Mouse (Mus musculus) limb, embryonic 15.5 days (tissue): Measurements from ENCODE around the gene Sppl2a. TPM values are rescaled to one million over a fixed set of nuclear protein-coding genes. Genes with fewer than 3 reads are reported as not detected.
"Not testable (repeated sequence)": the region's sequence is repeated elsewhere in the genome, so short reads cannot be mapped to it uniquely, and the experiment has no call there.

Source experiments
- ATAC-seq: fragments of 200-750 bp; cut with Nextera tagmentation; 2 replicates; pipeline ENCODE4 v1.8.0; 2017; ENCODE audit warnings: low read depth, moderate TSS enrichment; ENCODE audit not compliant: insufficient number of reproducible peaks, low FRiP score, low TSS enrichment
- H3K27ac ChIP-seq: fragments of 300-500 bp; sonication (generic); 2 replicates; pipeline ENCODE4 v1.5.1; 2015; ENCODE audit warnings: moderate library complexity, mild to moderate bottlenecking, inconsistent platforms
- H3K27me3 ChIP-seq: fragments of 300-500 bp; sonication (generic); 2 replicates; pipeline ENCODE4 v1.6.1; 2015; ENCODE audit warnings: inconsistent platforms
- H3K36me3 ChIP-seq: fragments of 300-500 bp; sonication (generic); 2 replicates; pipeline ENCODE4 v1.6.1; 2015; ENCODE audit warnings: inconsistent platforms
- H3K4me1 ChIP-seq: fragments of 300-500 bp; sonication (generic); 2 replicates; pipeline ENCODE4 v1.6.1; 2015; ENCODE audit warnings: inconsistent platforms
- H3K4me2 ChIP-seq: fragments of 300-500 bp; sonication (generic); 2 replicates; pipeline ENCODE4 v1.6.1; 2015; ENCODE audit warnings: mild to moderate bottlenecking, inconsistent platforms
- H3K4me3 ChIP-seq: fragments of 300-500 bp; sonication (generic); 2 replicates; pipeline ENCODE4 v1.5.1; 2015; ENCODE audit warnings: mild to moderate bottlenecking, inconsistent platforms
- H3K9ac ChIP-seq: fragments of 300-500 bp; sonication (generic); 2 replicates; pipeline ENCODE4 v1.6.1; 2015; ENCODE audit warnings: inconsistent platforms
- H3K9me3 ChIP-seq: fragments of 300-500 bp; sonication (generic); 2 replicates; pipeline ENCODE4 v1.6.1; 2016; ENCODE audit warnings: inconsistent platforms
- WGBS: fragments of 180-500 bp; shearing (Covaris S2); methylation state at CpG from one replicate; pipeline ENCODE4 v1.1.7; 2015; 5-methylcytosine and 5-hydroxymethylcytosine counted together
- polyA plus RNA-seq: library from polyadenylated mRNA; unstranded; fragments of >200 nt; fragmentation: Nextera tagmentation; extraction: Ambion mirVana; gene quantifications from 2 replicates; pipeline ENCODE4 v1.2.1, GENCODE M21; 2015

The Sppl2a gene
- polyA plus RNA-seq, result 56.7 and 62.7 TPM in 2 replicates

DNA sequence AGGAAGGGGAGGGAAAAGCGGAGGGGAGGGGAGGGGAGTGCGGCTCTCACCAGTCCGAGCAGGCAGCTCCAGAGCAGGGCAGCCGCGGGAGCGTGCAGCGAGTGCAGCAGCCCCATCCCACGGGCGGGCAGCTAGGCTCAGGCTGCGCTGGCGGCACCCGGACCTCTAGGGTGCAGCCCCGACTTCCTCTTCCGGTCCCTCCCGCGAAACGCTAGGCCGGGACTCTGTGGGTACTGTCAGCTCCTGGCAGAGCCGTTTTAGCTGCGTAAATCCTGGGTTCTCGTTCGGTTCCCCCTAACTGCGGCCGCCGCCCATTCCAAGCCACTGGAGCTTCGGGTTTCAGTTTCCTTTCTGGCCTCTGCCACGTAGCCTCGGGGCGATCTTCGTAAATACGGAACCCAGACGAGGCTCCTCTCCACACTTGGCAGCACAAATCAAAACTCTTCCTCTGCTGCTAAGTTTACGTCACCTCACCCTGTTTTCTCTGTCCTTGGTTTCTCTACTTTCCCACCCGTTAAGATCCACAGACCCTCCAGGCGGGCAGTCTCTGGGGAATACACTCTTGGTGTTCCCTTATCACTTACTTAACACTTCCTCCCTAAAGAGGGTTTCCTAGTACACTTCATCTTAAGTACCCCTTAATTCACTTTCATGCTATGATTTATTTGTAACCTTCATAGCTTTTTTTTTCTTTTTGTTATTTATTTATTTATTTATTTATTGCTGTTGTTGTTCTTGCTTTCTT is at the start of gene Sppl2a:
Sppl2a (minus strand) TSS at position 339 of the 745 bp plus-strand sequence.
- peak within 1 kb of the TSS; percentile 61 for H3K4me3 ChIP-seq
- peak within 1 kb of the TSS; percentile 99 for H3K27ac ChIP-seq
- H3K4me2 ChIP-seq, result peak within 1 kb of the TSS; percentile 56
- no peaks in the 10 kb centered on the region for H3K9me3 ChIP-seq
- H3K27me3 ChIP-seq, result no peaks in the 10 kb centered on the region
- WGBS, result under 1% methylated on average over 34 of the region's 35 CpGs
- peaks cover 3% of the 10 kb centered on the region; the same call in 1 of the 2 replicates for H3K4me1 ChIP-seq
- H3K9ac ChIP-seq, result peak within 1 kb of the TSS; percentile 74
- peak; percentile 99 for ATAC-seq
- peaks cover 4% of the 10 kb centered on the region; the same call in 1 of the 2 replicates for H3K36me3 ChIP-seq

- ATAC-seq, result no peak
- Histone ChIP-seq H3K27ac (no peak overlapping the region), H3K4me3 (no peak overlapping the region), H3K9ac (no peak overlapping the region), H3K36me3 (no peaks in the 10 kb centered on the region), H3K9me3 (no peaks in the 10 kb centered on the region), H3K4me1 (no peaks in the 10 kb centered on the region), H3K4me2 (no peak overlapping the region), H3K27me3 (no peaks in the 10 kb centered on the region)
- 55% methylated on average over 6 of the region's 6 CpGs for WGBS
Observed at GRCm38 (mm10) chr2:126977428-126977827, 44.4 kb upstream of the Sppl2a start.

GRCm38 (mm10) chr2:126961696-126962095 is 28.7 kb upstream of the Sppl2a start:
- Histone ChIP-seq H3K4me2 (no peak overlapping the region), H3K36me3 (no peaks in the 10 kb centered on the region), H3K27ac (no peak overlapping the region), H3K9me3 (no peaks in the 10 kb centered on the region), H3K9ac (no peak overlapping the region), H3K27me3 (no peaks in the 10 kb centered on the region), H3K4me1 (no peaks in the 10 kb centered on the region), H3K4me3 (no peak overlapping the region)
- 71% methylated on average over 2 of the region's 2 CpGs for WGBS
- no peak for ATAC-seq

DNA sequence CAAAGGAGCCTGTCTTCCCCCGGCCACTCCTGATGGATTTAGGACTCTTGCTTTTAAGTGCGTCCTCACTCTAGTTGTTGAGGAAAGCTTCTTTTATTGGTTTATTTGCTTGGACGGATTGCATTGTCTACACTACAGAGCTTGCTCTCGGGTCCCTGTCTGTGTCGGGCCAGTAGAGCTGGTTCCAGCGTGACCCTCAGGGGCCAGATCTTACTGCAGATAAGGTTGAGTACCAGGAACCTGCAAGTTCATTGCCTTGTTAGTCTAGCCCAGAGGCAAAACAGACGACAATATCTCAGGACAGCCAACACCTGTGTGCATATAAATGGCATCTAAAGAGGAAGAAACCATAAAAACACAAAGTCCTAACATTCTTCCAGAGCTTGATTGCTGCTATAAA is 22.6 kb upstream of the Sppl2a start:
- no peaks in the 10 kb centered on the region for H3K27me3 ChIP-seq
- H3K9ac ChIP-seq, result no peak overlapping the region
- H3K4me2 ChIP-seq, result no peak overlapping the region
- 28% methylated on average over 7 of the region's 7 CpGs for WGBS
- ATAC-seq, result no peak
- no peaks in the 10 kb centered on the region for H3K9me3 ChIP-seq
- H3K4me1 ChIP-seq, result no peaks in the 10 kb centered on the region
- no peak overlapping the region for H3K4me3 ChIP-seq
- no peak overlapping the region for H3K27ac ChIP-seq
- no peaks in the 10 kb centered on the region for H3K36me3 ChIP-seq

DNA sequence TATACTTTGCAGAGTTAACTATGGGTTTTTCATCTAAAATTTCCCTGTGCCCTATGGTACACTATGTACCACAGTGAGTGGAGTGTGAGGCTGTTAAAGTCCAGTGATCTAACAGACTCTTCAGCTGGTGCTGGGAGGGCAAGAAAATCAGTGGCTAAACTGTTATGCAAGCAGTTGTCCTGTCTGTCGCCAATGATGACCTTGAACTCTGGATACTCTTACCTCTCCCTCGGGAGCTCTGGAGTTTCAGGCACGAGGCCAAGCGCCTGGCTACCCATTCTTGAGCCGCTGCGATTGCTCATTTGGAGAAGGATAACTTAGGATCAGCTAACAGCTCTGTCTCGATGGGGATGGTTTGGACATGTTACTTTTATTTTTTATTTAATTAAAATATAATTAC is 18.1 kb upstream of the Sppl2a start:
- Histone ChIP-seq H3K27ac (no peak overlapping the region), H3K4me2 (no peak overlapping the region), H3K9me3 (no peaks in the 10 kb centered on the region), H3K27me3 (no peaks in the 10 kb centered on the region), H3K36me3 (no peaks in the 10 kb centered on the region), H3K9ac (no peak overlapping the region), H3K4me1 (no peaks in the 10 kb centered on the region), H3K4me3 (no peak overlapping the region)
- 76% methylated on average over 7 of the region's 7 CpGs for WGBS
- ATAC-seq, result no peak

- Histone ChIP-seq H3K27me3 (no peaks in the 10 kb centered on the region), H3K4me2 (no peak overlapping the region), H3K9ac (no peak overlapping the region), H3K36me3 (no peaks in the 10 kb centered on the region), H3K27ac (no peak overlapping the region), H3K4me3 (no peak overlapping the region), H3K4me1 (no peaks in the 10 kb centered on the region), H3K9me3 (no peaks in the 10 kb centered on the region)
- 63% methylated on average over 5 of the region's 5 CpGs for WGBS
- no peak for ATAC-seq
Observed at GRCm38 (mm10) chr2:126950453-126950852, 17.4 kb upstream of the Sppl2a start.

DNA sequence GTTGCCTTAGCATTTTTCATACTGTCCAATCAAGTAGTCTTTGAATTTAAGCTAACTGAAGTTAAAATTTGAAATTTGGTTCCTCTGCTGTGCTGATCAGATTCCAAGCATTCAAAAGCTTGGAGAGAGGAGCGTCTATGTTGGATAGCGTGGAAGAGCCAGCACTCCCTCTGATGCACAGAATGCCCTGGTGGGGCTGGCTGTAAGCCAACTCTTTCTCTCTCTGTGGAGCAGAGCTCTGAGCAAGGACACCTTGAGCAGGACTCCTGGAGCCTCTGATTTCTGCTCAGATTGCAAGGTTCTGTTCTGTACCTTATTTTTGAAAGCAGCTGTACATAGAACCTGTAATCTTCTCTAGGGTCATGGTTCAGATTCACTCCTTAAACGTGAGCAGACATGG is 16.8 kb upstream of the Sppl2a start:
- Histone ChIP-seq H3K4me3 (no peak overlapping the region), H3K27ac (no peak overlapping the region), H3K36me3 (no peaks in the 10 kb centered on the region), H3K4me2 (no peak overlapping the region), H3K9me3 (no peaks in the 10 kb centered on the region), H3K27me3 (no peaks in the 10 kb centered on the region), H3K4me1 (no peaks in the 10 kb centered on the region), H3K9ac (no peak overlapping the region)
- no peak for ATAC-seq
- WGBS, result 39% methylated on average over 3 of the region's 3 CpGs

DNA sequence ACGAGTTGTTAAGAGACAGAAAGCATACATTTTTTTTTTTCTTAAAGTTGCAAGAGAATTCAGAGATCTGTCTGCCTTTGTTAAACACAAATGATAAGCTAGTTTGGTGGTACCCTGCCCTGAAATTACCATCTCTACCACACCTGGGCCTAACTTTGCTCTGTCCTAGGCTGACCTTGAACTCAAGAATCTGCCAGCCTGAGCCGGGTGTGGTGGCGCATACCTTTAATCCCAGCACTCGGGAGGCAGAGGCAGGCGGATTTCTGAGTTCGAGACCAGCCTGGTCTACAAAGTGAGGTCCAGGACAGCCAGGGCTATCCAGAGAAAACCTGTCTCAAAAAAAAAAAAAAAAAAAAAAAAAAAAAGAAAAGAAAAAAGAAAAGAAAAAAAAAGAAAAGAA is 16.3 kb upstream of the Sppl2a start:
- not testable (repeated sequence) for ATAC-seq, H3K4me2 ChIP-seq
- WGBS, result 84% methylated on average over 6 of the region's 6 CpGs

GRCm38 (mm10) chr2:126948231-126948630 is 15.2 kb upstream of the Sppl2a start:
- ATAC-seq, result no peak
- WGBS, result 73% methylated on average over 3 of the region's 3 CpGs
- H3K9me3 ChIP-seq, result no peaks in the 10 kb centered on the region
- no peak overlapping the region for H3K9ac ChIP-seq
- H3K4me3 ChIP-seq, result no peak overlapping the region
- no peak overlapping the region for H3K27ac ChIP-seq
- no peaks in the 10 kb centered on the region for H3K36me3 ChIP-seq
- no peak overlapping the region for H3K4me2 ChIP-seq
- H3K27me3 ChIP-seq, result no peaks in the 10 kb centered on the region
- H3K4me1 ChIP-seq, result no peaks in the 10 kb centered on the region

More for the DNA sequence above, 16.3 kb upstream of the Sppl2a start:
- not testable (repeated sequence) for H3K36me3 ChIP-seq, H3K27me3 ChIP-seq, H3K9me3 ChIP-seq, H3K4me3 ChIP-seq, H3K9ac ChIP-seq, H3K4me1 ChIP-seq, H3K27ac ChIP-seq

GRCm38 (mm10) chr2:126947646-126948045 is 14.6 kb upstream of the Sppl2a start:
- ATAC-seq, result no peak

GRCm38 (mm10) chr2:126943211-126943610 is 10.2 kb upstream of the Sppl2a start:
- no peaks in the 10 kb centered on the region for H3K36me3 ChIP-seq
- no peak overlapping the region for H3K4me2 ChIP-seq
- H3K4me1 ChIP-seq, result no peaks in the 10 kb centered on the region
- WGBS, result 79% methylated on average over 2 of the region's 2 CpGs
- no peaks in the 10 kb centered on the region for H3K9me3 ChIP-seq
- no peak overlapping the region for H3K27ac ChIP-seq
- no peak for ATAC-seq
- no peak overlapping the region for H3K4me3 ChIP-seq
- no peaks in the 10 kb centered on the region for H3K27me3 ChIP-seq
- H3K9ac ChIP-seq, result no peak overlapping the region

More at GRCm38 (mm10) chr2:126947646-126948045, 14.6 kb upstream of the Sppl2a start:
- Histone ChIP-seq H3K9ac (no peak overlapping the region), H3K9me3 (no peaks in the 10 kb centered on the region), H3K27me3 (no peaks in the 10 kb centered on the region), H3K4me2 (no peak overlapping the region), H3K4me3 (no peak overlapping the region), H3K36me3 (no peaks in the 10 kb centered on the region), H3K27ac (no peak overlapping the region), H3K4me1 (no peaks in the 10 kb centered on the region)

GRCm38 (mm10) chr2:126940314-126940866 is 7.4 kb upstream of the Sppl2a start:
- H3K4me2 ChIP-seq, result no peak overlapping the region
- no peaks in the 10 kb centered on the region for H3K27me3 ChIP-seq
- no peak overlapping the region for H3K9ac ChIP-seq
- no peak overlapping the region for H3K27ac ChIP-seq
- no peaks in the 10 kb centered on the region for H3K9me3 ChIP-seq
- no peaks in the 10 kb centered on the region for H3K36me3 ChIP-seq
- H3K4me1 ChIP-seq, result no peaks in the 10 kb centered on the region
- WGBS, result 81% methylated on average over 3 of the region's 3 CpGs
- no peak overlapping the region for H3K4me3 ChIP-seq
- no peak for ATAC-seq
